Mouse (Mus musculus) T-cell, adult 2 months (primary cell): Measurements from ENCODE around the gene Prph.
"Not testable (repeated sequence)": the region's sequence is repeated elsewhere in the genome, so short reads cannot be mapped to it uniquely, and the experiment has no call there.

Experiments used
- DNase-seq: peaks from one replicate; pipeline ENCODE4 v3.0.0; 2022; ENCODE audit warnings: low spot score

Gene Prph

GRCm38 (mm10) chr15:99076011-99076410, 21.0 kb downstream of the Prph start:
- not testable (repeated sequence) for DNase-seq

- DNase-seq = no peak
These were observed 23.4 kb downstream of the Prph start for GRCm38 (mm10) chr15:99078181-99078910.

GRCm38 (mm10) chr15:99079804-99080203, 24.8 kb downstream of the Prph start:
- no peak for DNase-seq

GRCm38 (mm10) chr15:99082322-99082721, 27.3 kb downstream of the Prph start:
- DNase-seq = no peak

GRCm38 (mm10) chr15:99082840-99083239, 27.9 kb downstream of the Prph start:
- DNase-seq = no peak

GRCm38 (mm10) chr15:99083258-99083657, 28.3 kb downstream of the Prph start:
- DNase-seq = no peak

- DNase-seq = no peak
These were observed 29.0 kb downstream of the Prph start for GRCm38 (mm10) chr15:99083867-99084557.

- no peak for DNase-seq
These were observed 29.6 kb downstream of the Prph start for GRCm38 (mm10) chr15:99084618-99085017.

GRCm38 (mm10) chr15:99085997-99086396, 31.0 kb downstream of the Prph start:
- no peak for DNase-seq

GRCm38 (mm10) chr15:99087253-99088075, 32.5 kb downstream of the Prph start, which contains the start of gene C1ql4:
Gene C1ql4 (minus strand): TSS chr15:99087817.
- DNase-seq = peak; percentile 37

- peak; percentile 80 for DNase-seq
These were observed 33.3 kb downstream of the Prph start for GRCm38 (mm10) chr15:99088292-99088691.

GRCm38 (mm10) chr15:99089069-99089468, 34.1 kb downstream of the Prph start:
- DNase-seq = no peak

GRCm38 (mm10) chr15:99092870-99093269, 37.9 kb downstream of the Prph start, which contains the start of gene Dnajc22:
Gene Dnajc22 (plus strand): TSS chr15:99093170.
- DNase-seq = no peak

GRCm38 (mm10) chr15:99093291-99094258, 38.6 kb downstream of the Prph start:
- no peak for DNase-seq

GRCm38 (mm10) chr15:99094631-99095270, 39.8 kb downstream of the Prph start:
- no peak for DNase-seq

- DNase-seq = no peak
These were observed 40.4 kb downstream of the Prph start for GRCm38 (mm10) chr15:99095356-99095755.

- no peak for DNase-seq
These were observed 41.3 kb downstream of the Prph start for GRCm38 (mm10) chr15:99096061-99096793.

- DNase-seq = no peak
These were observed 42.0 kb downstream of the Prph start for GRCm38 (mm10) chr15:99096831-99097500.

- DNase-seq = no peak
These were observed 43.0 kb downstream of the Prph start for GRCm38 (mm10) chr15:99097840-99098492.
